Mouse (Mus musculus): ENCODE results near the gene Parva. TPM values are rescaled to one million over a fixed set of nuclear protein-coding genes. Genes with fewer than 3 reads are reported as not detected.
A peak's percentile ranks its signal among the peaks of the same experiment; 100 is the strongest.

The Parva gene
- polyA plus RNA-seq, 1 experiment = 78.3 TPM

DNA sequence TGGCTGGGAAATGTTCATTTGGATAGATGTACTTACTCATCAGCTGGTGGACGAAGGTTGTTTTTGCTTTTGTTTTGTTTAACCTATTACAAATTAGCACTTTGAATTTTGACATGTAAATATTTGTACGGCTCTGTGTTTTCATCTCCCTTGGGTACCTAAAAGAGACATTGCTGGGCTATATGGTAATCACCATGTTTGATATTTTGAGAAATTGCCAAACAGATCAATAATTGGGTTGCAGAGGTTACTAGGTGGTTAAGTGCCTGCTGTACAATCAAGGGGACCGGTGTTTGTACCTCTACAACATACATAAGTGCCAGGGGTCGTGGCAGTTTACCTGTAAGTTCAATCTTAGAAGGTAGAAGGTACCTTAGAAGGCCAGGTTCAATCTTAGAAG lies 19.2 kb downstream of the Parva start:
- H3K79me2 ChIP-seq (ENCODE audit: control insufficient read depth, insufficient read depth) = peaks cover 88% of the 10 kb centered on the region
- no peak overlapping the region for H3K4me2 ChIP-seq (ENCODE audit: low read depth)
- H3ac ChIP-seq (ENCODE audit: control insufficient read depth, insufficient read length) = no peak overlapping the region
- H3K4me3 ChIP-seq = no peak overlapping the region
- no peaks in the 10 kb centered on the region for H3K27me3 ChIP-seq (ENCODE audit: control insufficient read depth, insufficient read depth, insufficient read length)
- TF ChIP-seq REST (IDR thresholded peaks at IDR 0.05; ENCODE audit: insufficient read depth, insufficient read length) (no peak), TCF3 (IDR thresholded peaks at IDR 0.05; ENCODE audit: insufficient read length, low read depth) (no peak), USF1 (IDR thresholded peaks at IDR 0.05; ENCODE audit: low read depth) (no peak), TCF12 (IDR thresholded peaks at IDR 0.05; ENCODE audit: insufficient read depth, poor library complexity, severe bottlenecking) (no peak), E2F4 (IDR thresholded peaks at IDR 0.05; ENCODE audit: insufficient read depth) (no peak), MYOG (IDR thresholded peaks at IDR 0.05; ENCODE audit: control insufficient read depth in 1 of 3, insufficient read depth in 1 of 3, insufficient read length in 2 of 3, low read depth in 2 of 3) (no peak), MYOD1 (IDR thresholded peaks at IDR 0.05; ENCODE audit: control insufficient read depth in 1 of 3, insufficient read length in 2 of 3, low read depth in 2 of 3) (no peak), CEBPB (IDR thresholded peaks at IDR 0.05; ENCODE audit: insufficient read depth, poor library complexity, severe bottlenecking) (no peak), SRF (IDR thresholded peaks at IDR 0.05; ENCODE audit: control insufficient read depth, insufficient read length, low read depth) (no peak), POLR2AphosphoS2 (IDR thresholded peaks at IDR 0.05; ENCODE audit: insufficient read length, low read depth) (no peak), MAX (IDR thresholded peaks at IDR 0.05; ENCODE audit: low read depth) (no peak), POLR2A (IDR thresholded peaks at IDR 0.05; ENCODE audit: insufficient read length, low read depth) (no peak)
- no peaks in the 10 kb centered on the region for H3K36me3 ChIP-seq (ENCODE audit: control insufficient read depth, insufficient read depth)

DNA sequence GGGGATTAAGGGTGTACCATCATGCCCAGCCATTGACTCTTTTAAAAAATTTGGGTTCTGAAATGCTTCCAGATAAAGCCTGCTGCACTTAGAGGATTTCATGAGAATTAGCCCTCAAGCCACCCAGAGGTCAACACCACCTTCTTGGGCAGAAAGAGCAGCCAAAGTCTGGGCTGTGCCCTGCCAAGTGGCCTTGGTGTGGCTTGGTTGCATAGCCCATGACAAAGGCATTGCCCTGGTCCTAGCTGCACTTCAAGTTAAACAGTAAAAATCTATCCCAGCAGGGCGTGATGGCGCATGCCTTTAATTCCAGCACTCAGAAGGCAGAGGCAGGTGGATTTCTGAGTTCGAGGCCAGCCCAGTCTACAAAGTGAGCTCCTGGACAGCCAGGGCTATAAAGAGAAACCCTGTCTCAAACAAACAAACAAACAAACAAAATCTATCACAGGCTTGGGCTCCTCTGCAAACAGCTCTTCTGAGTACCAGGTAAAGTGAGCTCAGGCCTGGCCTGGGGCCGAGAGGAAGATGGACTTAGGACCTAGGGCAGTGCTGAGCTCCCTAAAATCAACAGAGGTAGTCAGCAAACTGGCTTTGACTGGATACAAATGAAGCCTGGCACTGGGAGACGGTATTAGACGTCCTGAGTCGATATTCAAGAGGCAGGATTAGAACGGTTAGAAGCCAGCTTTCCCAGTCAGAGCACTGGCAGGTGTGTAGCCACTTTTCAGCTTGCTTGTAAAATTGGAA lies 22.8 kb downstream of the Parva start:
- H3ac ChIP-seq (ENCODE audit: control insufficient read depth, insufficient read length) = no peak overlapping the region
- TF ChIP-seq CEBPB (IDR thresholded peaks at IDR 0.05; ENCODE audit: insufficient read depth, poor library complexity, severe bottlenecking) = no peak
- no peak for TF ChIP-seq TCF3 (IDR thresholded peaks at IDR 0.05; ENCODE audit: insufficient read length, low read depth)
- no peak for TF ChIP-seq REST (IDR thresholded peaks at IDR 0.05; ENCODE audit: insufficient read depth, insufficient read length)
- TF ChIP-seq MYOG (IDR thresholded peaks at IDR 0.05; ENCODE audit: control insufficient read depth in 1 of 3, insufficient read depth in 1 of 3, insufficient read length in 2 of 3, low read depth in 2 of 3) = no peak
- no peak for TF ChIP-seq USF1 (IDR thresholded peaks at IDR 0.05; ENCODE audit: low read depth)
- no peak for TF ChIP-seq POLR2A (IDR thresholded peaks at IDR 0.05; ENCODE audit: insufficient read length, low read depth)
- no peak for TF ChIP-seq SRF (IDR thresholded peaks at IDR 0.05; ENCODE audit: control insufficient read depth, insufficient read length, low read depth)
- no peak for TF ChIP-seq TCF12 (IDR thresholded peaks at IDR 0.05; ENCODE audit: insufficient read depth, poor library complexity, severe bottlenecking)
- TF ChIP-seq MAX (IDR thresholded peaks at IDR 0.05; ENCODE audit: low read depth) = no peak
- H3K79me2 ChIP-seq (ENCODE audit: control insufficient read depth, insufficient read depth) = peaks cover 72% of the 10 kb centered on the region

DNA sequence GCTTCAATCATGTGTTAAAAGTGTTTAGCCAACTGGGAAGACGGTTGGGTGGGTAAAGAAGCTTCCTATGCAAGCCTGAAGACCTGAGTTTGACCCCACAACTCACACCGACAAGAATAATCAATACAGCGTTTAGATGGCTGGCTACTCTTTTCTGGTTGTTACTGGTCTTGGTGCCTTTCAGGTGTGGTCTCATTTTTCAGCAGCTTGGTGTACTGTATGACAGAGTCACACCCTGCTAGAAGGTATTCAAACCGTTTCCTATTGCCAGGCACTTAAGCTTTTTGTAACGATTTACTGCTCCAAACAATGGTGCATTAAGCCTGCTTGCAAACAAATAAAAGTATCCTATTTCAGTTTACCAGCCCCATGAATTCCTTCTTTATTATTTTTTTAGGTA lies 25.2 kb downstream of the Parva start:
- no peak for TF ChIP-seq CEBPB (IDR thresholded peaks at IDR 0.05; ENCODE audit: insufficient read depth, poor library complexity, severe bottlenecking)
- no peak overlapping the region for H3K4me3 ChIP-seq
- H3ac ChIP-seq (ENCODE audit: control insufficient read depth, insufficient read length) = no peak overlapping the region
- no peaks in the 10 kb centered on the region for H3K27me3 ChIP-seq (ENCODE audit: control insufficient read depth, insufficient read depth, insufficient read length)
- no peak overlapping the region for H3K4me2 ChIP-seq (ENCODE audit: low read depth)
- peaks cover 70% of the 10 kb centered on the region for H3K79me2 ChIP-seq (ENCODE audit: control insufficient read depth, insufficient read depth)
- H3K36me3 ChIP-seq (ENCODE audit: control insufficient read depth, insufficient read depth) = no peaks in the 10 kb centered on the region

More for the DNA sequence above, 22.8 kb downstream of the Parva start:
- Histone ChIP-seq H3K4me3 (no peak overlapping the region), H3K27me3 (ENCODE audit: control insufficient read depth, insufficient read depth, insufficient read length) (no peaks in the 10 kb centered on the region), H3K36me3 (ENCODE audit: control insufficient read depth, insufficient read depth) (no peaks in the 10 kb centered on the region), H3K4me2 (ENCODE audit: low read depth) (no peak overlapping the region)

DNA sequence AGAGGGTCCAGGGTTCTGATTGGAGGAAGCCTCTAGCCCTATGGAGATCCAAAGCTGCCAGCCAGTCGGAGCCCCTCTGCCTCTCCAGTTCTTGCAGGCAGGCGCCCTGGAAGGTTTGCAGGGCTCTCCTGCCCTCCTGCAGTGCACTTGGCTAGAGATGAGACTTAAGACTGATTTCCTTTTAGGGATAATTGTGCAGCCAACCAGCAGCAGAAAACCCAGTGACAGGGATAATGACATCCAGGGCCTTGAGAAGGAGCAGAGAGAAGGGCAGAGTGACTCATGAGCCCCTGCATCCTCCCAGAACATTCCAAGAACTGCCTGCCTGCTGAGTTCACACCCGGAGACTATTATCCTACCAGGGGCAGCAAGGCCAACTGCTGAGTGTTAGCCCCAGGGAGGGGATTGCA lies 26.5 kb downstream of the Parva start:
- H3K4me2 ChIP-seq (ENCODE audit: low read depth) = peak overlapping the region; percentile 45
- no peak overlapping the region for H3ac ChIP-seq (ENCODE audit: control insufficient read depth, insufficient read length)
- no peaks in the 10 kb centered on the region for H3K27me3 ChIP-seq (ENCODE audit: control insufficient read depth, insufficient read depth, insufficient read length)
- peaks cover 65% of the 10 kb centered on the region for H3K79me2 ChIP-seq (ENCODE audit: control insufficient read depth, insufficient read depth)
- TF ChIP-seq MYOD1 (IDR thresholded peaks at IDR 0.05; ENCODE audit: control insufficient read depth in 1 of 3, insufficient read length in 2 of 3, low read depth in 2 of 3) (no peak), MAX (IDR thresholded peaks at IDR 0.05; ENCODE audit: low read depth) (no peak), E2F4 (IDR thresholded peaks at IDR 0.05; ENCODE audit: insufficient read depth) (no peak), POLR2AphosphoS2 (IDR thresholded peaks at IDR 0.05; ENCODE audit: insufficient read length, low read depth) (no peak), CEBPB (IDR thresholded peaks at IDR 0.05; ENCODE audit: insufficient read depth, poor library complexity, severe bottlenecking) (no peak), TCF3 (IDR thresholded peaks at IDR 0.05; ENCODE audit: insufficient read length, low read depth) (no peak), TCF12 (IDR thresholded peaks at IDR 0.05; ENCODE audit: insufficient read depth, poor library complexity, severe bottlenecking) (no peak), MYOG (IDR thresholded peaks at IDR 0.05; ENCODE audit: control insufficient read depth in 1 of 3, insufficient read depth in 1 of 3, insufficient read length in 2 of 3, low read depth in 2 of 3) (peak in 1 of 3 experiments; percentile 31), SRF (IDR thresholded peaks at IDR 0.05; ENCODE audit: control insufficient read depth, insufficient read length, low read depth) (peak; percentile 82)
- H3K36me3 ChIP-seq (ENCODE audit: control insufficient read depth, insufficient read depth) = no peaks in the 10 kb centered on the region
- no peak overlapping the region for H3K4me3 ChIP-seq

DNA sequence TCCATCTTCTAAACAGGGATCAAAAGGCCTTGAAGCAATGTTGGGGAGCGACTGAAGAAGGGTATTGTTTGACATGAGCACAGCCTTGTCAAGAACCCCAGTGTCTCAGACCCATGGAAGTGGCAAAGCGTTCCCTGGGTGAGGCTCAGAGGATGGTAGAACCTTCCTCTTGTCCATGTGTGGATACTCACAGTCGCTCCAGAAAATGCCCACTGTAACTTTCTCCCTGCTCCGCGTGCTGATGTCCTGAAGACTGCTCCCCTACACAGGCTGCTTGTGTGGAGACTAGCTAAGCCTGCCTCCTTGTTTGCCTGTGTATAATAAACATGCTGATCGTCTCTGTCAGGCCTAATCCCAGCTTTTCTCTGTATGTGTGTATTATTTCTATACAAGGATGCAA lies 27.1 kb downstream of the Parva start:
- H3ac ChIP-seq (ENCODE audit: control insufficient read depth, insufficient read length) = no peak overlapping the region
- H3K27me3 ChIP-seq (ENCODE audit: control insufficient read depth, insufficient read depth, insufficient read length) = no peaks in the 10 kb centered on the region
- H3K79me2 ChIP-seq (ENCODE audit: control insufficient read depth, insufficient read depth) = peaks cover 60% of the 10 kb centered on the region
- TF ChIP-seq TCF3 (IDR thresholded peaks at IDR 0.05; ENCODE audit: insufficient read length, low read depth) = no peak
- no peak for TF ChIP-seq TCF12 (IDR thresholded peaks at IDR 0.05; ENCODE audit: insufficient read depth, poor library complexity, severe bottlenecking)
- no peak for TF ChIP-seq REST (IDR thresholded peaks at IDR 0.05; ENCODE audit: insufficient read depth, insufficient read length)
- TF ChIP-seq SRF (IDR thresholded peaks at IDR 0.05; ENCODE audit: control insufficient read depth, insufficient read length, low read depth) = no peak
- no peak for TF ChIP-seq MAX (IDR thresholded peaks at IDR 0.05; ENCODE audit: low read depth)
- no peak for TF ChIP-seq CEBPB (IDR thresholded peaks at IDR 0.05; ENCODE audit: insufficient read depth, poor library complexity, severe bottlenecking)
- TF ChIP-seq MYOG (IDR thresholded peaks at IDR 0.05; ENCODE audit: control insufficient read depth in 1 of 3, insufficient read depth in 1 of 3, insufficient read length in 2 of 3, low read depth in 2 of 3) = no peak
- TF ChIP-seq MYOD1 (IDR thresholded peaks at IDR 0.05; ENCODE audit: control insufficient read depth in 1 of 3, insufficient read length in 2 of 3, low read depth in 2 of 3) = no peak
- no peak for TF ChIP-seq POLR2A (IDR thresholded peaks at IDR 0.05; ENCODE audit: insufficient read length, low read depth)
- no peak for TF ChIP-seq POLR2AphosphoS2 (IDR thresholded peaks at IDR 0.05; ENCODE audit: insufficient read length, low read depth)
- TF ChIP-seq USF1 (IDR thresholded peaks at IDR 0.05; ENCODE audit: low read depth) = no peak
- no peak for TF ChIP-seq E2F4 (IDR thresholded peaks at IDR 0.05; ENCODE audit: insufficient read depth)
- H3K4me2 ChIP-seq (ENCODE audit: low read depth) = peak overlapping the region; percentile 45
- H3K4me3 ChIP-seq = no peak overlapping the region
- no peaks in the 10 kb centered on the region for H3K36me3 ChIP-seq (ENCODE audit: control insufficient read depth, insufficient read depth)
